Mouse (Mus musculus) cerebral cortex, adult 2 months (tissue): ENCODE measurements around the gene Ftl1.

Source experiments
- WGBS: fragments of 180-500 bp; shearing (Covaris S2); methylation state at CpG from one replicate; pipeline ENCODE4 v1.1.7; 2018; 5-methylcytosine and 5-hydroxymethylcytosine counted together

Gene Ftl1

GRCm38 (mm10) chr7:45413113-45413863 is 46.4 kb downstream of the Ftl1 start, which contains the start of gene Ntf5:
Ntf5 (plus strand) TSS chr7:45413695.
- WGBS, result 5% methylated on average over 45 of the region's 45 CpGs

- WGBS, result 83% methylated on average over 2 of the region's 2 CpGs
Observed at GRCm38 (mm10) chr7:45412421-45412820, 47.3 kb downstream of the Ftl1 start.

GRCm38 (mm10) chr7:45409497-45410163 is 50.1 kb downstream of the Ftl1 start:
- WGBS, result 88% methylated on average over 8 of the region's 8 CpGs

- WGBS, result 88% methylated on average over 17 of the region's 17 CpGs
Observed at GRCm38 (mm10) chr7:45408949-45409348, 50.7 kb downstream of the Ftl1 start.

- 78% methylated on average over 7 of the region's 7 CpGs for WGBS
Observed at GRCm38 (mm10) chr7:45408351-45408750, 51.3 kb downstream of the Ftl1 start.
